In genomic region chr7:34317901-34318476, GRCm38 (mm10) we compare ENCODE assay signal across 8 mouse cellular contexts. TPM values are rescaled to one million over a fixed set of nuclear protein-coding genes. Genes with fewer than 3 reads are reported as not detected.
DNase-seq lines count a peak whose midpoint lies in the region; TF ChIP-seq lines count a peak whose summit lies in the region.

No protein-coding gene starts in this region.

- DNase-seq in layer of hippocampus, adult 2 months (ENCODE audit: low spot score in 2 of 2), result no peak
- no peak for DNase-seq in layer of hippocampus, postnatal 25 days (ENCODE audit: extremely low spot score in 1 of 2, low spot score in 1 of 2)
- peak; percentile 82 for DNase-seq in adrenal gland, postnatal 14 days
- peak; percentile 62 to 69 for DNase-seq in gastrocnemius, postnatal 36 days
- peak; percentile 55 for DNase-seq in kidney, postnatal 14 days
- DNase-seq in right cerebral cortex, postnatal 4 days, result peak; percentile 43
- no peak for DNase-seq in thymus, postnatal 10 days (ENCODE audit: low spot score in 2 of 2)
- no peak for DNase-seq in B cell, adult 2 months

- intact Hi-C loops in gastrocnemius, postnatal 36 days (cut with DNase I), result no loop called here

- no peak for TF ChIP-seq CTCF in layer of hippocampus, adult 2 months (conservative IDR thresholded peaks at IDR 0.05)

- no peak overlapping the region for H3K4me3 ChIP-seq in layer of hippocampus, adult 2 months

- H3K27ac ChIP-seq in layer of hippocampus, adult 2 months, result peak overlapping the region; percentile 77

RNA-seq across cellular contexts. Expression of gene 4931406P16Rik, which starts 4.6 kb away (rescaled TPM):
- 10 to 100 TPM; 36.6 to 41.1 TPM for total RNA-seq in layer of hippocampus, adult 2 months (2021)
- total RNA-seq in layer of hippocampus, postnatal 25 days (2021), result 10 to 100 TPM; 34.4 to 37.0 TPM
- 103 and 156 TPM in 2 replicates for total RNA-seq in adrenal gland, postnatal 14 days (2021)
- 10 to 100 TPM; 25.8 to 37.3 TPM for total RNA-seq in gastrocnemius, postnatal 36 days (2021)

Comparison
In these comparisons a context has a peak if more than half of its experiments do, and no peak if none do; other contexts are left out.
1. DNase-seq: peak in adrenal gland, postnatal 14 days (single experiment), gastrocnemius, postnatal 36 days (2 of 2), kidney, postnatal 14 days (single experiment) and right cerebral cortex, postnatal 4 days (single experiment); none in layer of hippocampus, adult 2 months (0 of 2), layer of hippocampus, postnatal 25 days (0 of 2), thymus, postnatal 10 days (0 of 2) and B cell, adult 2 months (0 of 2).